Mouse (Mus musculus) spleen, postnatal 0 days (tissue): ENCODE results near the gene Defb45. TPM values are rescaled to one million over a fixed set of nuclear protein-coding genes. Genes with fewer than 3 reads are reported as not detected.

Source experiments
- polyA plus RNA-seq: library from polyadenylated mRNA; unstranded; fragments of >200 nt; fragmentation: Nextera tagmentation; extraction: Ambion mirVana; gene quantifications from 2 replicates; pipeline ENCODE4 v1.2.1, GENCODE M21; 2015

Gene Defb45
- polyA plus RNA-seq, result not detected in 2 replicates

DNA sequence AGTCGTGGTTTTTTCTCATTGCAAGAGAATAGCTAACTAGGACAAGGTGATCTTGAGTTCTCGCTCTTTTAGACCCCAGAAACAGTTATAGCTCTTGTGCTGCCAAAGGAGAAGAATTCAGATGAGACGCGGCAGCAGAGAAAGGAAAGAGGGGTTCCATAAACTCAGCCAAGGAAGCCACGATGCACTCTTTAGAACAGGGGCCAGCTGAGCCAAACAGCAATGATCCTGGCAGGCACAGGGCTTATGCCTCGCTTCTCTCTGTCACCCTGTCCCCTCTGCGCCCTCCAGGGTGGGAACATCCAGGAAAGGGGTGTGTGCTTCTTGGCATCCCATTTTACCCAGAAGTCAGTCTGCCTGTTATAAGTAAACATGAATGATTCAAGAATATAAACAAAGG is at the start of gene Defb45:
Defb45 (minus strand) TSS at position 101 of the 400 bp plus-strand sequence.

DNA sequence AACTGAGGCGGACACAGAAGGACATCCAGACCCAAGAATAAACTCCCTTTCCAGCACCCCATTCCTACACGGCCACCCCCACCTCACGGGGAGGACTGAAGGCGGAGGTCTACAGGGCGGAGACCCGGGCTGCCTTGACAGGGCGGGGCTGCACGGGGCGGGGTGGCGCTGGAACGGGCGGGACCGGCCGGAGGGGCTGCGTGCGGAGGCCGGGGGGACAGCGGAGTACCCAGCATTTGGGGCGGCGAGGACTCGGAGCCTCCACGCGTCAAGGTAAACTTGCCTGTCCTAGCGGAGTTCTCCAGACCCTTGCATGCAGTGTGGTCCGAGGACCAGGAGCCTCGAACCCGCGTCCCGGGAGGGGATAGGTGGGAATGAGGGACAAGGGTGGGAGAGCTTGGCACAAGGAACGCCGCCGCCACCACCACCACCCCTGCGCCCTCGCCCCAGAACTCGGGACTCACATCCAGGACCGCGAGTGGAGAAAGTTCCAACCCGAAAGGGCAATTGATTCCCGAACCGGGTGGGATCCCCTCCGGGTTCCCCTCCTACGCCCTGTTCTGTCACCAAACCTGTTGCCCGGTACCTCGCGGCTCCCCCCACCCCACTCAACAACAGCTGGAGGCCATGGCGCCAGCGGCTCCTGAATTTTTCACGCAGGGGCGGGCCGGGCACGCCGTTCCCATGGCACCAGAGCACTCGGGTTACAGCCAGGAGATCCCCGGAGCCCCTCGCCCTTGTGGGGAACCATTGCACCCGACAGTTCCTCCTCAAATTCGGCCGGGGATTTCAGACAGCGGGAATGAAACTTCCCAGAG is 27.8 kb upstream of the Defb45 start, which contains the start of gene Rem1:
Rem1 (plus strand) TSS at position 178 of the 818 bp plus-strand sequence.

DNA sequence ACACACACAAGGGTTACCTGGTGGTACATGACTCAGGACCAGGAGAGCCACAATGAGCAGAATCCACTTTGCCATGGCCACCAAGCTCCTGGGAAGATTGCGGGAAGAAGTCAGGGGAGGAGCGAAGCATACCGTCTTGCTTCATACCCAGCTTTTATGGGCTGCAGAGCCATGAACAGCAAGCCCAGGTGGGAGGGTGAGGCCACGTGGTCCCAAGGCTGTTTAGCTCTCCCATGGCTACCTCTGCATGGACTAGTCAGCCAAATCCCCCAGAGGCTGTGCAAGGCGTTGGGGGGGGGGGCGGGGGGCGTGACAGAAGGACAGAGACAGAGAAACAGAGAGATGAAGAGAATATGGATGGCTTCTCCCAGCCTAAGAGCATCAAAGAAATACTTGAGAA is 23.8 kb upstream of the Defb45 start, which contains the start of gene Defb25:
Defb25 (minus strand) TSS at position 101 of the 400 bp plus-strand sequence.

DNA sequence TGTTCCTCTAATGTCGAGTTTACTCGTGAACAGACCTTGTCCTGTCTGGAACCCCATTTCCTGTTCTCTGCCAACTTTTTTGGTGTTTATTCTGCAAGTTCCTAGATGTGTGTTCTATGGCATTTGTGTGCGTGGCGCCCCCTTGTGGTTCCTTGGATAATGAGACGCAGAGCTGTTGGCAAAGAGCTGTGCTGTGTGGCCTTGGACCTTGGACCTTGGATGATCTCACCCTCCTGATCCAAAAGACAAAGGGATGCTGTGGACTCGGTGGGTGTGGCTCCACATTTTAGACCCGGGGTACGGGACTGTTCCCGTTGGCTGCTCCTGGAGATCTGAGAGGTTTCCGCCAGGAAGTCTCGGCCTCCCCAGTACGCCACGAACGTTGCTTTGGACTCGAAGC is 4.9 kb upstream of the Defb45 start, which contains the start of gene Defb36:
Defb36 (plus strand) TSS at position 271 of the 400 bp plus-strand sequence.

DNA sequence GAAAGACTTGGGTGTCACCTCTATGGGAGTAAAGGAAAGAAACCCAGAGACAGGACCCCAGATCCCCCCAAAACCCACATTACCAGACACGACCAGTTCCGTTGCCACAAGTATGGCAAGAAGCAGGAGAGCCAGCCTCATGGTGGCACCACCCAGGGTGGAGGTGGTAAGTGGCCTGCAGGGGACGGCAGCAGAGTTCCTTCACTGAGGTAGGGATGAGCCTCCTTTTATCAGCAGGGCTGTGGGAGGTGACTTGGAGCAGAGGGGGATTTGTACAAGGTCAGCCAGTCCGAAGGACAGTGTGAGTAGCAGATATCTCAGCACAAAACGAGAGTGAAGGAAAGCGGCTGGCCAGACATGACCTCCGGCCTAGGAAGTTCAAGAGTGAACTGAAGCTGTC is 19.1 kb downstream of the Defb45 start, which contains the start of gene Defb19:
Defb19 (minus strand) TSS at position 206 of the 400 bp plus-strand sequence.

DNA sequence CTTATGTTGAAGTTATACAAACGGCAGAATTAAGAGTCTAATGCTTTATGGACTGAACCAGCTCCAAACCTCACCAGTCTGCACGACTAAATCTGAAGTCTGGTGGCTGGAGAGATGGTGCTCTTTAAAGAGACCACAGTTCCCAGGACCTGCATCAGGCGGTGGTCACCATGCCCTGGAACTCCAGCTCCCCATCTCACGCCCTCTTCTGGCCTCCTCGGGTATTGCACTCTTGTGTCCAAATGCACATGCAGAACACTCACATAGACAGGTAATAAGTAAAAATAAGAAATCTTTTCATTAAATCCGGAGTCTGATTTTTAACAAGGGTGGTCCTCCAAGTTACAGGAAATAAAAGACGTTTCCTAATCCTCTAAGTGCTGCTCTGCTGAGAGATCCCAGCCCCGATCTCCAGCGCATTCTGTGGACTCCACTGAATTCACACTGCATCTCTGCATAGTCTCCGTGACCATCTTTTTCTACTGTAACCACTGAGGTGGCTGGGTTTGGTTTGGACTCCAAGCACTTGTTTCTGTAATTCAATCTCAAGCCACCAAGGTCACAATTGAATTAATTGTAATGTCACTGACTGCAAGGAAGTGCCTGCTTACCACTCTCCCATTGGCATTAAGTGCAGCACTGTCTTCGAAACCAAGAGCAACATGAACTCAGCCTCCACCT is 26.9 kb downstream of the Defb45 start, which contains the start of gene Defb21:
Defb21 (plus strand) TSS at position 631 of the 681 bp plus-strand sequence.

DNA sequence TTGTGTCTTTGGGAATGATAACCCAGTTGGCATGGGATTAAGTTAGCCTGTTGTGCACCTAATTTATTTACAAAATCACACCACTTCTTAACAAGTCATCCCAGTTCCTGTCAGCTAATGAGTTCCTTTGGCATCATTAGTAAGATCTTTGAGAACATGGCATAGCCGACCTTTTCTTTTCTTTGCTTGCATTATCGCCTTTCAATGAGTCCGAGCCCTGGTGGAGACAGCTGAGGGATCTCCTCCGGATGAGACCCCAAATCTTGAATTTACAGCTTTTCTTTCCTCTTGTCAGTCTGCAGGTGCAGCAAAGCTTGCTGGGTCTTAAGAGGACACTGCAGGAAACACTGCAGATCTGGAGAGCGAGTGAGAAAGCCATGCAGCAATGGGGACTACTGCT is 30.2 kb downstream of the Defb45 start, which contains the start of gene Gm17416:
Gm17416 (plus strand) TSS at position 301 of the 400 bp plus-strand sequence.

Other genes with a start within 250 kb of the Defb45 start
- not detected in 2 replicates for gene Nrsn2, start 222.8 kb downstream of the Defb45 start, polyA plus RNA-seq
- gene Sox12, start 201.3 kb downstream of the Defb45 start, polyA plus RNA-seq, result 3.5 and 3.9 TPM in 2 replicates
- 15.6 and 16.3 TPM in 2 replicates for gene Zcchc3, start 184.4 kb downstream of the Defb45 start, polyA plus RNA-seq
- gene 6820408C15Rik, start 183.8 kb downstream of the Defb45 start, polyA plus RNA-seq, result 0.59 and 0.61 TPM in 2 replicates
- gene Defb23, start 134.8 kb downstream of the Defb45 start, polyA plus RNA-seq, result not detected in 2 replicates
- gene Defb20, start 122.3 kb downstream of the Defb45 start, polyA plus RNA-seq, result not detected in 2 replicates
- not detected in 2 replicates for gene Defb22, start 109.3 kb downstream of the Defb45 start, polyA plus RNA-seq
- not detected in 2 replicates for gene Defb26, start 87.7 kb downstream of the Defb45 start, polyA plus RNA-seq
- gene Defb28, start 81.1 kb downstream of the Defb45 start, polyA plus RNA-seq, result not detected in 2 replicates
- not detected in 2 replicates for gene Defb29, start 59.3 kb downstream of the Defb45 start, polyA plus RNA-seq
- gene Gm17416, start 30.1 kb downstream of the Defb45 start, polyA plus RNA-seq, result not detected in 2 replicates
- not detected in 2 replicates for gene Defb21, start 26.7 kb downstream of the Defb45 start, polyA plus RNA-seq
- gene Defb19, start 19.1 kb downstream of the Defb45 start, polyA plus RNA-seq, result not detected in 2 replicates
- not detected in 2 replicates for gene Defb36, start 4.9 kb upstream of the Defb45 start, polyA plus RNA-seq
- 0.80 TPM in 1 of 2 replicates, not detected in the other for gene Defb25, start 23.7 kb upstream of the Defb45 start, polyA plus RNA-seq
- gene Rem1, start 27.6 kb upstream of the Defb45 start, polyA plus RNA-seq, result 9.0 and 12.1 TPM in 2 replicates
- gene H13, start 70.1 kb upstream of the Defb45 start, polyA plus RNA-seq, result 57.9 and 64.3 TPM in 2 replicates
- gene Mcts2, start 87.6 kb upstream of the Defb45 start, polyA plus RNA-seq, result 15.8 and 17.5 TPM in 2 replicates
- gene Id1, start 136.9 kb upstream of the Defb45 start, polyA plus RNA-seq, result 57.6 and 63.5 TPM in 2 replicates
- 3.0 and 3.1 TPM in 2 replicates for gene Cox4i2, start 154.8 kb upstream of the Defb45 start, polyA plus RNA-seq
- 112 and 123 TPM in 2 replicates for gene Bcl2l1, start 232.3 kb upstream of the Defb45 start, polyA plus RNA-seq
- gene Tpx2, start 248.6 kb upstream of the Defb45 start, polyA plus RNA-seq, result 56.9 and 59.5 TPM in 2 replicates